Mouse (Mus musculus): ENCODE data around the gene Morc2a.
"Not testable (repeated sequence)": the region's sequence is repeated elsewhere in the genome, so short reads cannot be mapped to it uniquely, and the experiment has no call there.

The Morc2a gene

DNA sequence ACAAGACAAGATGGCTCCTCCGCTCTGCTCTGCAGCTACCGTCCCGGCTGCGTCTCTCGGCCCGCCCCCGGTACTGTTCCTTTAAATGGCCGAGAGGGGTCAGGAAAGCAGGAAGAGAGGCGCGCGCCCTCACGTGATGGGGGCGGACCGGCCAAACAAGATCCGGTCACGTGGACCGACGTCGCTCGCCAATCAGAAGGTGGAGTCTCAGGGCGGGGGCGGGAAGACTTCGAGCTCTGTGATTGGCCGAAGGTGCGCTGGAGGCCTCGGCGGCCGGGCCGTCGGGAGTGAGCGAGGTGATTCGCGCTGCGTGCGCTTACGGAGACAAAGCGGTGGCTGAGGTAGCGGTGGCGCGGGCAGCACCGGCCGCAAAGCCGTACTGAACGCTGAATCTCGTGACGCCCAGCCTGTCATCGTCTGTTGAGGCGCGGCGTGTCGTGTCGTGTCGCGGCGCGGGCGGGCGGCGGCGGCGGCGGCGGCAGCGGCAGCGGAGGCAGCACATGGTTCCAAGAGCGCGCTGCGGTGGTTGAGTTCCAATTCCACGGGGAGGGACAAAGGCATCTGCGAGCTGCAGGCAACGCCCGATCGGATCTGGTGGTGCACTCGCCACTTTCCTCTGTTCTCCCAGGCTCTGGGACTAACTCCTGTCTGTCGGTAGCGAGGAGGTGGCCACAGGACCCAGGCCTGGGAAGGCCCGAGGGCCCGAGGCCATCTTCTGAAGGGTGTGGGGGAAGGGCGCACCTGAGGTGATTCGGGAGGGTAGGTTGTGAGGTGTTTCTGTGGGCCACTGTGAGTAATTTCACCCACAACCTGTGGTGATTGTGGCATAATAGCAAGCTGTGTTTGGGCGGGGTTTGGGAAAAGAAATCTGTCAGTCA is at the start of gene Morc2a:
Morc2a (plus strand) TSS at position 228 of the 878 bp plus-strand sequence.
- peak; percentile 97 for DNase-seq (ENCODE audit: low read depth, low spot score)

GRCm38 (mm10) chr11:3601966-3602365 is 47.0 kb upstream of the Morc2a start:
- DNase-seq (ENCODE audit: low read depth, low spot score) = not testable (repeated sequence)

- not testable (repeated sequence) for DNase-seq (ENCODE audit: low read depth, low spot score)
These were observed 46.3 kb upstream of the Morc2a start for GRCm38 (mm10) chr11:3602687-3603086.

GRCm38 (mm10) chr11:3606456-3606855 is 42.5 kb upstream of the Morc2a start:
- DNase-seq (ENCODE audit: low read depth, low spot score) = no peak

- no peak for DNase-seq (ENCODE audit: low read depth, low spot score)
These were observed 33.4 kb upstream of the Morc2a start for GRCm38 (mm10) chr11:3615576-3615975.

DNA sequence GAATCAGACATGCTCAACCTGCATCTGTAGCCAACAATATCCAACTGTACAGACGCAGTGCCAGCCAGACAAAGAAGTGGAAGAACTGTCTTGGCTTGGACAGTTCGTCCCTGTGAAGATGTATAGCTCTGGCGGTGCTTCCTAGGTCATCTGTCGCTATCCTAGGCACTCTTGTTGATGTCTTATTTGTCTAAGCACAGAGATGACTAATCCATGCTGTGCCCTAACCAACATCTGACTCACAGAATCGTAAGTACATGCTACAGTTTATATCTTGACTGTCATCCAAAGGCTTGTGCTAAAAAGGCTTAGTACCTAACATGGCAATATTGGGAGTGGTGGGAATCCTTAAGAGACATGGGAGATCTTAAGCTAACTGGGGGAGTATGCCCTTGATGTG is 26.2 kb upstream of the Morc2a start:
- peak; percentile 80 for DNase-seq (ENCODE audit: low read depth, low spot score)

- peak; percentile 39 for DNase-seq (ENCODE audit: low read depth, low spot score)
These were observed 24.5 kb upstream of the Morc2a start for GRCm38 (mm10) chr11:3624391-3625027.

- no peak for DNase-seq (ENCODE audit: low read depth, low spot score)
These were observed 19.9 kb upstream of the Morc2a start for GRCm38 (mm10) chr11:3628999-3629491.

- not testable (repeated sequence) for DNase-seq (ENCODE audit: low read depth, low spot score)
These were observed 15.7 kb upstream of the Morc2a start for GRCm38 (mm10) chr11:3633269-3633668.

- no peak for DNase-seq (ENCODE audit: low read depth, low spot score)
These were observed 1.3 kb upstream of the Morc2a start for GRCm38 (mm10) chr11:3647688-3648087.

DNA sequence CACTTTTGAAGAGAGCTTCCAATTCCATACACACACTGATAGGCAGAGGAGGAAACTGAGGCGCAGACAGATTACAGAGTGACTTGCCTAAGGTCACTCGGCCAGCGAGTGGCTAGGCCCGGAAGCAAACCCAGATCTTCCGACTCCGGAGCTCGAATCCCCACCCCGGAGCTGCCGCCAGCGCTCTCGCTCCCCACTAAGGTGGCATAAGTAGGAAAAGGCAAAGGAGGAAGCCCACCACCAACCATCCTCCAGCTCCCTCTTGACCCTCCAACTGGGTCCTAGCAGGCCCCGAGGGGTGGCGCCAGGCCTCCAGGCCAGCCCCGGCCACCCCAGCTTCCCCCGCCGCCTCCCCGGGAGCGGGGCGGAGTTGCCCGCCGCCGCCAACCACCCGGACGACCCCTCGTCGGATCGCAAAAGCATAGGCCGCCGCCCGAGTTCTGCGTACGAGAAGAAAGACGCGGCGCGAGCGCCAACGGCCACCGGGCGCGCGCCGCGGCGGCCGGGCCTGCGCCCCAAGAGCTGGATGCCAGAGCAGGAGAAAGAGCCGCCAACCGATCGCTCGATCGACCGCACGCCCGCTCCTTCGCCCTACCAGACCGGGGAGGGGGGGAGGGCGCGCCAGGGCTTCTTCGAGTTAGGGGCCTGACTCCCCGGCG is 557 bp upstream of the Morc2a start:
- DNase-seq (ENCODE audit: low read depth, low spot score) = peak; percentile 44

DNA sequence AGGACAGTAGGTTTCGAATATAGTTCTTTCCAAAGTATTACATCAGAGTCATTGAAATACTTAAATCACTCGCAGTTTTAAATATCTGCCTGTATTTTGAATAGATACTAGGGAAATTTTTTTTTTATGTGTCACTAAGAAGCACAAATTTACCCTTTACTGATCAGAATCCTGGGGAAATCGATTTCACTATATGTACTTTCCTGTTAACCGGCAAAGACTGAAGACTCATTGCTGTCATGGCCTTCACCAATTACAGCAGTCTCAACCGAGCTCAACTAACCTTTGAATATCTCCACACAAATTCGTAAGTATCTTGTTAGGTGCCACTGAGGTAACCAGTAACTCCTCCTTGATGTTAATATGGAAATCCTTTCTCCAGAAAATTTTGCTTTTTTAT is 1.1 kb downstream of the Morc2a start:
- no peak for DNase-seq (ENCODE audit: low read depth, low spot score)

GRCm38 (mm10) chr11:3661964-3662363 is 13.0 kb downstream of the Morc2a start:
- DNase-seq (ENCODE audit: low read depth, low spot score) = no peak

GRCm38 (mm10) chr11:3667506-3667905 is 18.5 kb downstream of the Morc2a start:
- DNase-seq (ENCODE audit: low read depth, low spot score) = peak; percentile 62

DNA sequence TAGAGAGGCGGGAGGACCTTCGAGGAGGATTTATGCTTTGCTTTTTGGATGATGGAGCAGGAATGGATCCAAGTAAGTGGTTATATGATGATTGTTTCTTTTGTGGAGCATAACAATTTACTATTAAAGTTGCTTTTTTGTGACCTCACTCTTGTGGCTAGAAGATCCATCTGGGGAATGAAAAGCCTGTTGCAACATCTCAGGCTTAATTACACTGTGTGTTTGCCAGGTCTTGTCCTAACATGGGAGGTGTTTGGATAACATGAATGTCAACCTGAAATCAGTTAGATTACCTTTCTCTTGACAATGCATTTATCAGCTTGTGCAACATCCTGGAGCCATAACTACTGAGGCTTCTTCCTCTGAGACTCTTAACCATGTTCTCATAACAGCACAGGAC is 19.8 kb downstream of the Morc2a start:
- peak; percentile 59 for DNase-seq (ENCODE audit: low read depth, low spot score)

DNA sequence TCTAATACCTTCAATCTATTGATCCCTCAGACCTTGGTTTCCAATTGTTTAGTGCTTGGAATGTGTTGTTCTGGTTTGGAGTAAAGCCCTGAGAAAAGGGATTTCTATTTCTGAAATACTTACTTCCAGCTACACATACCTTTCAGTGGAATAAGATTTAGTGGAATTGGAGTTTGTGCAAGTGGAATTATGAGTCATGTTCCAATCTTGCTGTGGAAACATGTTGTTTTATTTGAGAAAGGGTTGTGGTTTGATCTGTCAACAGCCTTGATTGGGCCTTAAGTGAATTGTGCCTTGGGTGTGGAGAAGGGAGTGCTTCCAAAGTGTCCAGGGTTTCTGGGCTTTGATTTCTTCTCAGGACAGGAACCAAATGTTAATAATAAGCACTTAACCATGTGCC is 20.9 kb downstream of the Morc2a start:
- peak; percentile 85 for DNase-seq (ENCODE audit: low read depth, low spot score)

- DNase-seq (ENCODE audit: low read depth, low spot score) = no peak
These were observed 22.1 kb downstream of the Morc2a start for GRCm38 (mm10) chr11:3671000-3671628.

DNA sequence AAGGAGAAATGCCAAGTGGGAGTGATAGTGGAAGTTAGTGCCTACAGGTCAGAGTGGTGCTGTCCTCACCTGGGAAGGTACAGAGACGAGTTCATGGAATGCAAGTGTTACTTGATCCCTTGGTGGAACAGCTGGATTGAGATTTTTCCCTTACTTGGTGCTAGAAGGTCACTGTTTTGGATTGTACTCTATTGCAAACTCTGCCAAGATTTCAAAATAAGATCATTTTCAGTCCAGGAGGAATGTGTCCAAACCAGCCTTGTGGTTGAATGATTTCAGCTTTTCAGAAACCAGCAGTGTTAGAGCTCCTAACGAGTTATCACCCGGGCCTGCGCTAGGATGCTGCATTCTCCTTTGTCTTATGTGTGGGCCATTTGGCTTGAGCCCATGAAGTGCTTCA is 25.6 kb downstream of the Morc2a start:
- peak; percentile 43 for DNase-seq (ENCODE audit: low read depth, low spot score)

GRCm38 (mm10) chr11:3676423-3676822 is 27.4 kb downstream of the Morc2a start:
- no peak for DNase-seq (ENCODE audit: low read depth, low spot score)

- DNase-seq (ENCODE audit: low read depth, low spot score) = no peak
These were observed 28.2 kb downstream of the Morc2a start for GRCm38 (mm10) chr11:3677204-3677603.

GRCm38 (mm10) chr11:3679771-3680170 is 30.8 kb downstream of the Morc2a start:
- DNase-seq (ENCODE audit: low read depth, low spot score) = no peak

DNA sequence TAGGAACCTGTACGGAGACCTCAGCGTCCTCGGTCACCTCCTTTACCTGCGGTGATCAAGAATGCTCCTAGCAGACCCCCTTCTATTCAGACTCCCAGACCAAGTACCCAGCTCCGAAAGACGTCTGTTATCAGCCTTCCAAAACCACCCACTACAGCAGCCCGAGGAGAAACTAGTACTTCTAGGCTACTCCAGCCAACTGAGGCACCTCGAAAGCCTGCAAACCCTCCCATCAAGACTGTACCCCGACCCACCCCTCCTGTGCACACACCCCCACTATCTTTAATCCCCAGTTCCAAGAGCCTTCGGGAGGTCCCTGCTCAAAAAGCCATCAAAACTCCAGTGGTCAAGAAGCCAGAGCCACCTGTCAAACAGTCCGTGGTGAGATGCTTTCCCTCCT is 34.7 kb downstream of the Morc2a start:
- DNase-seq (ENCODE audit: low read depth, low spot score) = no peak

Data from 3T3-L1 (cell line).